Mouse (Mus musculus) kidney, postnatal 25 days (tissue): ENCODE results near the gene Rxylt1.
A peak's percentile ranks its signal among the peaks of the same experiment; 100 is the strongest.

Source experiments
- DNase-seq, 2 experiments: peaks; one replicate each; pipeline ENCODE4 v3.0.0; 2021; ENCODE audit warnings: mixed read lengths in 2 of 2

Gene Rxylt1

DNA sequence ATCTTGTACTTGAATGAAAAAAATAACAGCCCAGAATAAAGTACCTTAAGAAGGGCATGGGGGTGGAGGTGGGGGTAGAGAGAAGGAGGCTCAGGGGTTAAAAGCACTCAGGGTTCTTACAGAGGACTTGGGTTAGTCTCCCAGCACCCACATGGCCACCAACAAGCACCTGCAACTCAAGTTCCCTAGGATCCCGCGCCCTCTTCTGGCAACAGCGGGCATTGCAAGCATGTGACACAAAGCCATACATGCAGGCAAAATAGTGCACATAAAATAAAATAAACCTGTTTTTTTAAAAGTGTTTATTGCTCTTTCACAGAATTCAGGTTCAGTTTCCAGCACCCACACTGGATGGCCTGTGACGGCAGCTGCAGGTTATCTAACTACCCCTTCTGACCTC lies 56.8 kb downstream of the Rxylt1 start:
- DNase-seq, result peak in 1 of 2 experiments; percentile 31

DNA sequence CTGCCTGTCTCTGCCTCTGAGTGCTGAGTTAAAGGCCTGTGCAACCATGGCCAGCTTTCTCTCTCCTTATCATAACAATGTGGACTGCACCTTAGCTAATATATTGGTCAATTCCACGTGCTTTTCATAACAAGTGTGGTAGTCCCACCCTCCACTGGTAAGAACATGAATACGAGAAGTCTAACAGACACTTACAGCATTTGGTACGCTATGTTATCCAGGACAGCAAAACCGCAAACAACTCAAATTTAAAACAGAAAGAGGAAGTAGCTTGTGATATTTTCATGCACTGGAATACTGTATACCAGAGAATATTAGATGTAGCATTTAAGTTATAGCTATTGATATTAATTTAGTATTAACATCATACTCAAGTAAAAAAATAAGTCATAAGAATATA lies 57.6 kb downstream of the Rxylt1 start:
- DNase-seq, result no peak

DNA sequence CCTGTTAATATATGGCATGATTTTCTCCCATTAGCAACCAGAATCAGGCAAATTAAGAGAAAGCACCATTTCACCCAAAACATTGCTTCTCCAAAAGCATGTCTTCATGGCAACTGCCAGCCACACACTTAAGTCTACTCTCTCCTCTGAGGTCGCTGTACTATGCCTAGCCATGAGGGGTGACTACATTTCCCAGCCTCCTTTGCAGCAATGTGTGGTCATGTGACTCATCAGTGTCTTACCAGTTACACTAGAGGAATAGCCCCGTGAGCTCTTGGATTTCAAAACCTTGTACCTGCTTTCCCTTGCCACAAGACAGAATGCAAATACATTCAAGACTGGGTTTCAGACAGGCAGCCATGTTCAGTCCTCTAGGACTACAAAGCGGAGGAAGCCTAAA lies 58.6 kb downstream of the Rxylt1 start:
- peak; percentile 49 to 66 for DNase-seq

DNA sequence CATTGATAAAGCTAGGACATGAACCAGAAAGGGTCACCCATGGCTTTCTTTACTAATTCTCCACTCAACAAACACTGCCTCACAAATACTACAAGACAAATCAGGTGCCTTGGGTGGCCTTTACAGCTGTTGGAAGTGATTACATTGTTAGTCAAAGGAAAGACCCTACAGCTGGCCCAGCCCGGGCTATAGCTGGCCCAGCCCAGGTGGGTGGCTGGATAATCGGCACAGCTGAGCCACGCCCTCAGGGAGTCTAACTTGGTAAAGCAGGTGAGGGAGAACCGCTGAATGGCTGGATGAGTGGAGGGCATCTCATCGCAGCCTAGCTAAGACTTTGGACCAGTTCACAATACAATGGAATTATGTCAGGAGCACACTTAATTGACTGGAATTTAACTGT lies 63.9 kb downstream of the Rxylt1 start:
- no peak for DNase-seq

DNA sequence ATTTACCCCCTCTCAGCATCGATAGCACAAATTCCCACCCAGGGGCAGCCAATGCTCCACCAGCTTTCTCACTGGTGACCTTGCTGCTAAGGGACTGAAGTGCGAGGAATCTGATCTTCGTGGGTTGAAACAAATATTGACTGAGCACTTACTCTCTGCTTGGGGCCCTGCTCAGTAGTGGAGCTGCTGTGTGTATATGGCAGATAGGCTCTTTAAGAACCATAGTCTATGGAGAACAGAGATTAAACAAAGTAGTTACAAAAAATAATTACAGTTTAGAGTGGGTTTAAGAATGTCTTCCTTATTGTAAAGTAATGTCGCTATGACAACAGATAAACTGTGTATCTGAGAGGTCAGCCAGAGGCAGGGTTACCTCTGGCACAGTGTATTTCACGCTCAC lies 66.8 kb downstream of the Rxylt1 start:
- no peak for DNase-seq

DNA sequence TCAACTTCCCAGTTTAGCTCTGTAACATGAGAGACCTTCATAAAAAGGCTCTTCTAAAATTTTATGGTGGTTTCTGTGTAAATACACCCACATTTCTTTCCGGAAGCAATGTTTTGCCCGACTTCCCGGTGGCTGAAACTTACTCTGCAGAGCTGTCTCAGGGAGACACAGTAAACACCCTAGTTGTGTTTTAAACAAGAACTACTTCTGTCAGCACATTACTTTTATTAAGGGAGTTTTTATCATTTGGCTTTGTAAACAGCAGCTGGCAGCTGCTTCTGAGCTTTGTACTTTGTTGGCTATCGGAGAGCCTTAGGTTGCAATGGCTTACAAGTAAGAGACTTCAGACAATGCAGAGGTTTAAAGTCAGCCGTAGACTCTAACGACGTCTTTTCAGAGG lies 67.4 kb downstream of the Rxylt1 start:
- no peak for DNase-seq
